Mouse (Mus musculus): Measurements from ENCODE around the gene Olfr1262. TPM values are rescaled to one million over a fixed set of nuclear protein-coding genes. Genes with fewer than 3 reads are reported as not detected.

The Olfr1262 gene
- polyA plus RNA-seq (2012; rRNA removed): not detected in 2 replicates

DNA sequence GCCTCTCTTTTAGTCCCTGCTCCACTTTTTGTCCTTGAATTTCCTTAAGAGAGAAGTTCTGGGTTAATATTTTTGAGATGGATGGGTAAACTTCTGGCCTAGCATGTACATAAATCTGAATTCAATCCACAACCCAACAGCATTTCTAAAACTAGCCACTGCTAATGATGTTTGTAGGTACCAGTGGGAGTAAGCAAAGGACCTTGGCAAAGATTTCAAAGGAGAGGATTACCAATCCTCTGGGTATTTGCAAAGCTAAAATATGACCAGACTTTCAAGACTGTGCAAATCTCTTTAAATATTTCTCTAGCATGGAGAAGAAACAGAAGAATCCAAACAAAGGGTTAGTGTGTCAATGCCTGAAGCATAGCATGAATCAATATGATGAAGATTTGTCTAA, at the start of gene Olfr1262:
TSS of gene Olfr1262 (plus strand) at position 301 of the 400 bp plus-strand sequence.
- Histone ChIP-seq H3K4me1 (replicated peaks; ENCODE audit: control insufficient read depth, insufficient read depth, low read length) (no peaks in the 10 kb centered on the region), H3K4me3 (ENCODE audit: control insufficient read depth, insufficient read depth, low read length) (no peak within 1 kb of the TSS), H3K36me3 (ENCODE audit: control insufficient read depth, insufficient read depth, low read length) (no peaks in the 10 kb centered on the region), H3K27ac (ENCODE audit: control insufficient read depth, insufficient read depth, low read length) (no peak within 1 kb of the TSS), H3K27me3 (ENCODE audit: control insufficient read depth, insufficient read depth, low read length) (no peaks in the 10 kb centered on the region)
- no peak for DNase-seq
- TF ChIP-seq POLR2A (IDR thresholded peaks at IDR 0.05; ENCODE audit: control insufficient read depth, extremely low read depth, insufficient read depth, low read length, poor library complexity) (no peak), CTCF (IDR thresholded peaks at IDR 0.05; ENCODE audit: borderline replicate concordance, control insufficient read depth, extremely low read depth, insufficient read depth, low read length, poor library complexity) (no peak)

DNA sequence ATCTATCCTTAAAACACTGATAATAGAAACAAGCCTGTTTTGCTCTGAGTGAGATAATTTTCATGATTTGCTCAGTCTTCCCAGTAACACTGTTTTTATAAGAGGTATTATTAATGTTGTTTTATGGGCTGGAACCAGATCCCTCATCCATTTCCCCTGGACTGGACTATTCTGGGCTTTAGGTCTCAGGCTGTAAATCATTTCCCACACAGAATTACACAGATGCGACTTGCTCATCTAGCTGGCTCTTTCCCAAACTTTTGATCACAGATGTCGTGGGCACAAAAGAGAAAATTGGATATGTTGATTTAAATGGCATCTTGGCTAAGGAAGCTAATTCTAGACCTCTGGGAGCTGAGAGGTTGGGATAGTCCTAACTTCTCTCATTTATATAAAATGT, 25.8 kb upstream of the Olfr1262 start, which contains the start of gene Olfr1260:
TSS of gene Olfr1260 (plus strand) at position 157 of the 400 bp plus-strand sequence.
- no peaks in the 10 kb centered on the region for H3K36me3 ChIP-seq (ENCODE audit: control insufficient read depth, insufficient read depth, low read length)
- no peaks in the 10 kb centered on the region for H3K4me1 ChIP-seq (replicated peaks; ENCODE audit: control insufficient read depth, insufficient read depth, low read length)
- TF ChIP-seq CTCF (IDR thresholded peaks at IDR 0.05; ENCODE audit: borderline replicate concordance, control insufficient read depth, extremely low read depth, insufficient read depth, low read length, poor library complexity): no peak
- no peak for TF ChIP-seq POLR2A (IDR thresholded peaks at IDR 0.05; ENCODE audit: control insufficient read depth, extremely low read depth, insufficient read depth, low read length, poor library complexity)
- 78% methylated on average over 2 of the region's 2 CpGs for WGBS
- DNase-seq: no peak
- no peaks in the 10 kb centered on the region for H3K27me3 ChIP-seq (ENCODE audit: control insufficient read depth, insufficient read depth, low read length)
- H3K27ac ChIP-seq (ENCODE audit: control insufficient read depth, insufficient read depth, low read length): no peak within 1 kb of the TSS
- no peak within 1 kb of the TSS for H3K4me3 ChIP-seq (ENCODE audit: control insufficient read depth, insufficient read depth, low read length)

DNA sequence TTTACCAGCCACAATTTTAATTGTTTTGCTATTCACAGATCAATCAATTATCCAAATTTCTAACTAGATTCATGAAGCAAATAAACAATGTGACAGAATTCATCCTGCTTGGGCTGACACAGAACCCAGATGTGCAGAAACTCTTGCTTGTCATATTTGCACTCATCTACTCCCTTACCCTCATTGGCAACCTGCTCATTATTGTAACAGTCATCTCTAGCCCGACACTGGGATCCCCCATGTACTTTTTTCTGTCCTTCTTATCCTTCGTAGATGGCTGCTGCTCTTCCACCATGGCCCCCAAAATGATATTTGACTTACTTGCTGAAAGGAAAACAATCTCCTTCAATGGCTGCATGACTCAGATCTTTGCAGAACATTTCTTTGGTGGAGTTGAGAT, 22.2 kb upstream of the Olfr1262 start:
- Histone ChIP-seq H3K27ac (ENCODE audit: control insufficient read depth, insufficient read depth, low read length) (no peak overlapping the region), H3K36me3 (ENCODE audit: control insufficient read depth, insufficient read depth, low read length) (no peaks in the 10 kb centered on the region), H3K27me3 (ENCODE audit: control insufficient read depth, insufficient read depth, low read length) (no peaks in the 10 kb centered on the region), H3K4me3 (ENCODE audit: control insufficient read depth, insufficient read depth, low read length) (no peak overlapping the region), H3K4me1 (replicated peaks; ENCODE audit: control insufficient read depth, insufficient read depth, low read length) (no peaks in the 10 kb centered on the region)
- DNase-seq: no peak
- TF ChIP-seq CTCF (IDR thresholded peaks at IDR 0.05; ENCODE audit: borderline replicate concordance, control insufficient read depth, extremely low read depth, insufficient read depth, low read length, poor library complexity) (no peak), POLR2A (IDR thresholded peaks at IDR 0.05; ENCODE audit: control insufficient read depth, extremely low read depth, insufficient read depth, low read length, poor library complexity) (no peak)
- 87% methylated on average over 2 of the region's 2 CpGs for WGBS

DNA sequence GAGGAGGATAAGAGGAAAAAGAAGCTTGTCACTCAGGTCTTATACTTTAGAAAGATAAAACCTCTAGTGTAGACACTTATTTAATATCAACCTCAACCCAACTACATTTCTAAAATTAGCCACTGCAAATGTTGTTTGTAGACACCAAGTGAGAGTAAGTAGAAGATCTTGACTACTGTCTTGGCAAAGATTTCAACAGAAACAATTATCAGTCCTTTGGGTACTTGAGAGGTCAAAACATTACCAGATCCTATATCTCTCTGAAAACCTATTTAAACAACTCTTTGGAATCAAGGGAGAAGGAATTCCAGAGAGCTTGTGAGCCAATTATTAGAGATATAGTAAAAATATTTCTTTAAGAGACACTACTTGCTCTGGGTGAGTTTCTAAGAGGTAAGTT, 9.0 kb upstream of the Olfr1262 start, which contains the start of gene Olfr1261:
TSS of gene Olfr1261 (plus strand) at position 301 of the 400 bp plus-strand sequence.
- Histone ChIP-seq H3K4me1 (replicated peaks; ENCODE audit: control insufficient read depth, insufficient read depth, low read length) (no peaks in the 10 kb centered on the region), H3K27me3 (ENCODE audit: control insufficient read depth, insufficient read depth, low read length) (no peaks in the 10 kb centered on the region), H3K36me3 (ENCODE audit: control insufficient read depth, insufficient read depth, low read length) (no peaks in the 10 kb centered on the region), H3K27ac (ENCODE audit: control insufficient read depth, insufficient read depth, low read length) (no peak within 1 kb of the TSS), H3K4me3 (ENCODE audit: control insufficient read depth, insufficient read depth, low read length) (no peak within 1 kb of the TSS)
- DNase-seq: no peak
- no peak for TF ChIP-seq CTCF (IDR thresholded peaks at IDR 0.05; ENCODE audit: borderline replicate concordance, control insufficient read depth, extremely low read depth, insufficient read depth, low read length, poor library complexity)

DNA sequence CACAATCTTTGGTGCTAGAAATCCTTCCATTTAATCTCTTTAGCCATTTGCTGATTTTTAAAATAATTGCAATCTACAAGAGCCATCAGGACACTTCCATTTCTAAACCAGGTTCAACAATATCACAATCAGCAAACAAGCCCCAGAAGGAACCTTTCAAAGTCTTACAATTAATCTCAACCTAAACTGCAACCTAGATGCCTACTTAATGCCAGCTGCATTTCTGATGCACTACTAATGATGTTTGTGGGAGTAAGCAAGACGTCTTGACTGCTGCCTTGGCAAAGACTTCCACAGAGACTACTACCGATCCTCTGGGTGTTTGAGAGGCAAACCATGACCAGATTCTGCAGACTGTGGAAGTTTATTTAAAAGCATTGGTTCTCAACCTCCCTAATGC, 11.9 kb downstream of the Olfr1262 start, which contains the start of gene Olfr1263:
TSS of gene Olfr1263 (plus strand) at position 301 of the 400 bp plus-strand sequence.
- TF ChIP-seq CTCF (IDR thresholded peaks at IDR 0.05; ENCODE audit: borderline replicate concordance, control insufficient read depth, extremely low read depth, insufficient read depth, low read length, poor library complexity) (no peak), POLR2A (IDR thresholded peaks at IDR 0.05; ENCODE audit: control insufficient read depth, extremely low read depth, insufficient read depth, low read length, poor library complexity) (no peak)
- H3K36me3 ChIP-seq (ENCODE audit: control insufficient read depth, insufficient read depth, low read length): no peaks in the 10 kb centered on the region
- no peaks in the 10 kb centered on the region for H3K27me3 ChIP-seq (ENCODE audit: control insufficient read depth, insufficient read depth, low read length)
- DNase-seq: no peak
- H3K4me3 ChIP-seq (ENCODE audit: control insufficient read depth, insufficient read depth, low read length): no peak within 1 kb of the TSS
- H3K4me1 ChIP-seq (replicated peaks; ENCODE audit: control insufficient read depth, insufficient read depth, low read length): no peaks in the 10 kb centered on the region
- 86% methylated on average over 2 of the region's 2 CpGs for whole genome bisulfite sequencing
- H3K27ac ChIP-seq (ENCODE audit: control insufficient read depth, insufficient read depth, low read length): no peak within 1 kb of the TSS

DNA sequence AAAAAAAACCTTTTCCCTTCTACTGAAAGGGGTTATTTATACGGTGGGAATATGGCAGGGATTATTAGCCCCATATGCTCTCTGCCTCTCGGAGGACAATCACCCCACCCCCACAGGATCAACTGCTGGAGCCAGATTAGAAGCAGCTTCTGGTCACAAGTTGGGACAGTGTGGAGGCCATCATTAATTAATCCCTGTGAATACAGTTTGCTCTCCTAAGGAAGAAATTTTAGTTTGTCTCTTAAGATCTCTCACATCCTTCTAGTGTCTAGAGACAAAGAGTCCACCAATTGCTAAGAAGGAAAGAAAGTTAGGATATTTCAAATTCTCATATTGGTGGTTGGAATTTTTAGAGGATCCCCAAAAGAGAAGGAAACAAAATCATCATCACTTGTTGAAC, 25.5 kb downstream of the Olfr1262 start, which contains the start of gene Olfr1264:
TSS of gene Olfr1264 (minus strand) at position 101 of the 400 bp plus-strand sequence.
- Histone ChIP-seq H3K4me3 (ENCODE audit: control insufficient read depth, insufficient read depth, low read length) (no peak within 1 kb of the TSS), H3K27ac (ENCODE audit: control insufficient read depth, insufficient read depth, low read length) (no peak within 1 kb of the TSS), H3K27me3 (ENCODE audit: control insufficient read depth, insufficient read depth, low read length) (no peaks in the 10 kb centered on the region), H3K36me3 (ENCODE audit: control insufficient read depth, insufficient read depth, low read length) (no peaks in the 10 kb centered on the region), H3K4me1 (replicated peaks; ENCODE audit: control insufficient read depth, insufficient read depth, low read length) (no peaks in the 10 kb centered on the region)
- no peak for DNase-seq
- TF ChIP-seq CTCF (IDR thresholded peaks at IDR 0.05; ENCODE audit: borderline replicate concordance, control insufficient read depth, extremely low read depth, insufficient read depth, low read length, poor library complexity): no peak
- TF ChIP-seq POLR2A (IDR thresholded peaks at IDR 0.05; ENCODE audit: control insufficient read depth, extremely low read depth, insufficient read depth, low read length, poor library complexity): no peak
- 86% methylated on average over 2 of the region's 2 CpGs for whole genome bisulfite sequencing

DNA sequence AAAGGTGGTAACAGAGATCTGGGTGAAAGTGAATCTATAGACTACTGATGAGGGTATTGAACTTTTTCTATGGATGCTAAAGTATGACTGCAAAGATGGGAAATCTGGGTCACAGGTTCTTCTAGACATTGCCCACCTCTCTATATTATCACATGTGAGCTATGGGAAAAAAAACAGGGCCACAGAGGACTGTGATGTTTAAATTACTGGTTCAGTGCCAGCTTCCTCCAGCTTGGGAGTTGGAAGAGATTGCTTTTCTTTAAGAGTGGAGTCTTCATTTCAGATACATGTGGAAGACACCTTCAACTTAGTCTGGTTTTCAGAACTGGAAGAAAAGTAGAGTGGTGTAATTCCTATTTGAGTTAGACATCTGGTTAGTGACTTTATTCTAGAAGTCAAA, 35.1 kb downstream of the Olfr1262 start, which contains the start of gene Olfr1265:
TSS of gene Olfr1265 (plus strand) at position 301 of the 400 bp plus-strand sequence.
- Histone ChIP-seq H3K27ac (ENCODE audit: control insufficient read depth, insufficient read depth, low read length) (no peak within 1 kb of the TSS), H3K4me1 (replicated peaks; ENCODE audit: control insufficient read depth, insufficient read depth, low read length) (no peaks in the 10 kb centered on the region), H3K36me3 (ENCODE audit: control insufficient read depth, insufficient read depth, low read length) (no peaks in the 10 kb centered on the region), H3K27me3 (ENCODE audit: control insufficient read depth, insufficient read depth, low read length) (no peaks in the 10 kb centered on the region), H3K4me3 (ENCODE audit: control insufficient read depth, insufficient read depth, low read length) (no peak within 1 kb of the TSS)
- no peak for DNase-seq
- TF ChIP-seq CTCF (IDR thresholded peaks at IDR 0.05; ENCODE audit: borderline replicate concordance, control insufficient read depth, extremely low read depth, insufficient read depth, low read length, poor library complexity): no peak
- no peak for TF ChIP-seq POLR2A (IDR thresholded peaks at IDR 0.05; ENCODE audit: control insufficient read depth, extremely low read depth, insufficient read depth, low read length, poor library complexity)

Other genes with a start within 250 kb of the Olfr1262 start
- gene Olfr1253, start 243.1 kb upstream of the Olfr1262 start, polyA plus RNA-seq (2012; rRNA removed): not detected in 2 replicates
- not detected in 2 replicates for gene Olfr1254, start 206.5 kb upstream of the Olfr1262 start, polyA plus RNA-seq (2012; rRNA removed)
- gene Olfr1255, start 188.1 kb upstream of the Olfr1262 start, polyA plus RNA-seq (2012; rRNA removed): not detected in 2 replicates
- gene Olfr1256, start 158.6 kb upstream of the Olfr1262 start, polyA plus RNA-seq (2012; rRNA removed): not detected in 2 replicates
- gene Olfr48, start 151.9 kb upstream of the Olfr1262 start, polyA plus RNA-seq (2012; rRNA removed): not detected in 2 replicates
- not detected in 2 replicates for gene Olfr1257, start 121.7 kb upstream of the Olfr1262 start, polyA plus RNA-seq (2012; rRNA removed)
- gene Olfr1258, start 72.8 kb upstream of the Olfr1262 start, polyA plus RNA-seq (2012; rRNA removed): not detected in 2 replicates
- gene Olfr1259, start 51.5 kb upstream of the Olfr1262 start, polyA plus RNA-seq (2012; rRNA removed): not detected in 2 replicates
- gene Olfr1260, start 25.8 kb upstream of the Olfr1262 start, polyA plus RNA-seq (2012; rRNA removed): not detected in 2 replicates
- gene Olfr1261, start 8.9 kb upstream of the Olfr1262 start, polyA plus RNA-seq (2012; rRNA removed): not detected in 2 replicates
- gene Olfr1263, start 12.0 kb downstream of the Olfr1262 start, polyA plus RNA-seq (2012; rRNA removed): not detected in 2 replicates
- not detected in 2 replicates for gene Olfr1264, start 25.4 kb downstream of the Olfr1262 start, polyA plus RNA-seq (2012; rRNA removed)
- gene Olfr1265, start 35.2 kb downstream of the Olfr1262 start, polyA plus RNA-seq (2012; rRNA removed): not detected in 2 replicates
- not detected in 2 replicates for gene Olfr140, start 63.4 kb downstream of the Olfr1262 start, polyA plus RNA-seq (2012; rRNA removed)
- not detected in 2 replicates for gene Olfr1269, start 121.3 kb downstream of the Olfr1262 start, polyA plus RNA-seq (2012; rRNA removed)
- gene Olfr32, start 142.2 kb downstream of the Olfr1262 start, polyA plus RNA-seq (2012; rRNA removed): not detected in 2 replicates
- gene Olfr1270, start 152.9 kb downstream of the Olfr1262 start, polyA plus RNA-seq (2012; rRNA removed): not detected in 2 replicates
- gene Olfr1506, start 224.3 kb downstream of the Olfr1262 start, polyA plus RNA-seq (2012; rRNA removed): not detected in 2 replicates